Mouse (Mus musculus) E14TG2a.4 (cell line): ENCODE results near the gene Fam213b.
A peak's percentile ranks its signal among the peaks of the same experiment; 100 is the strongest.

Experiments
- H3K27me3 ChIP-seq: 2 replicates; pipeline ENCODE4 v1.6.1; 2014; ENCODE audit warnings: low read length, control low read depth; ENCODE audit not compliant: insufficient read depth
- H3K36me3 ChIP-seq: 2 replicates; pipeline ENCODE4 v1.6.1; 2014; ENCODE audit warnings: low read length, control low read depth; ENCODE audit not compliant: insufficient read depth
- H3K4me1 ChIP-seq: replicated peaks from 2 replicates; pipeline ENCODE4 v1.6.1; 2014; ENCODE audit warnings: low read depth, low read length, control low read depth
- H3K4me3 ChIP-seq: replicated peaks from 2 replicates; pipeline ENCODE4 v1.5.1; 2014; ENCODE audit warnings: mild to moderate bottlenecking, low read length
- H3K9me3 ChIP-seq: 2 replicates; pipeline ENCODE4 v1.6.1; 2014; ENCODE audit warnings: low read length, control low read depth
- CTCF ChIP-seq: conservative IDR thresholded peaks from 2 replicates; pipeline ENCODE4 v1.5.1; 2014; ENCODE audit warnings: low read length
- NANOG ChIP-seq: IDR thresholded peaks from 2 replicates; pipeline ENCODE4 v1.6.1; 2014; ENCODE audit warnings: borderline replicate concordance, low read length, mixed read lengths
- POU5F1 ChIP-seq: IDR thresholded peaks from 2 replicates; pipeline ENCODE4 v1.6.1; 2014; ENCODE audit warnings: low read length, borderline replicate concordance

Fam213b gene

DNA sequence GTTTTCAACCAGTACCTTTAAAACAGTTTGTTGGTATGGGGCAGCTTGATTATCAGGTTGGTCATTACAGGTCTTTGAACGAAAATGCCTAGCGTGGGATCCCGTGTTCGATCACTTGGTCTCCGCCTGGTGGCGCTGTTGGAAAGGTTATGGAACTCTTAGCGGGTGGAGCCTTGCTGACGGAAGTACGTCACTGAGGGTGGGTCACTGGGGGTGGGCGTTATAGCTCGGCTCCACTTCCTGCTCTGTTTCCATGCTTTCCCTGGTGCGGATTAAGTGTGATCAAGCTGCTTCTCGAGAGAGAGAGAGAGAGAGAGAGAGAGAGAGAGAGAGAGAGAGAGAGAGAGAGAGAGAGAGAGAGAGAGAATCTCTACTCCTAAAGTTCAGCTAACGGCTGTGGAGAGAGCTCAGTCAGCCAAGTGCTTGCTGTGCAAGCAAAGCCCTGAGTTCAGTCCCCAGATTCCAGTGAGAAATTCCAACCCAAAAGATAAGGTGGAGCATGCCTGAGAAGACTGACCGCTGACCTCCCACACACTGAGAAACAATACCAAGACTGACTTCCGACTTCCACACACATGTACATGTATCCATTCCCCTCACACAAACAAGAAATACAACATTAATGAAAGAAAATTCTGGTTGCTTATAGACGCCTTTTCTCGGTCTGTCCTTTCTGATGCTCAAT lies 20.9 kb downstream of the Fam213b start:
- TF ChIP-seq NANOG (no peak), CTCF (0 out of 2 replicates have a peak, but pooled peaks have one; percentile 12)
- peaks cover 5% of the 10 kb centered on the region; the same call in 1 of the 2 replicates for H3K27me3 ChIP-seq
- H3K36me3 ChIP-seq, result no peaks in the 10 kb centered on the region
- peaks cover 15% of the 10 kb centered on the region for H3K4me1 ChIP-seq
- no peak overlapping the region for H3K4me3 ChIP-seq
- H3K9me3 ChIP-seq, result no peaks in the 10 kb centered on the region

DNA sequence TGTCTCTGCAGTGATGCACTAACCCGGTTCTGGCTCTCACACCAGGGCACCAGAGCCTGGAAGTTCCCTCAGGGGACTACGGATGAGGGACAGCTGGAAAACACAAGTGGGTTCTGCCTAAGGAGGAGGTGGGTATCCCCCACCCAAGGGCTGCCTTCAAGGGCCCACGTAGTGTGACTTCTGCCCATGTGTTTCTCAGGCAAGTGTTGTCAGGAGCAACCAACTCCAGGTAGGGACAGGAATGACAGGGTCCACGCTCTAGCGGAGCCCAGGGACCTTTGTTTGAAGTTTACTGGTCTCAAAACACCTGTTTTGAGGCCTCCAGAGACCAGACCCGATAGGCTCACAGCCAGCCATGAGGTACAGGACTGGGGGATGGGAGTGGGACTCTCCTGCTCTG lies 25.7 kb downstream of the Fam213b start:
- TF ChIP-seq POU5F1 (no peak), NANOG (no peak), CTCF (no peak)
- Histone ChIP-seq H3K4me1 (peaks cover 17% of the 10 kb centered on the region), H3K27me3 (peaks cover 19% of the 10 kb centered on the region), H3K36me3 (no peaks in the 10 kb centered on the region), H3K9me3 (no peaks in the 10 kb centered on the region), H3K4me3 (no peak overlapping the region)

DNA sequence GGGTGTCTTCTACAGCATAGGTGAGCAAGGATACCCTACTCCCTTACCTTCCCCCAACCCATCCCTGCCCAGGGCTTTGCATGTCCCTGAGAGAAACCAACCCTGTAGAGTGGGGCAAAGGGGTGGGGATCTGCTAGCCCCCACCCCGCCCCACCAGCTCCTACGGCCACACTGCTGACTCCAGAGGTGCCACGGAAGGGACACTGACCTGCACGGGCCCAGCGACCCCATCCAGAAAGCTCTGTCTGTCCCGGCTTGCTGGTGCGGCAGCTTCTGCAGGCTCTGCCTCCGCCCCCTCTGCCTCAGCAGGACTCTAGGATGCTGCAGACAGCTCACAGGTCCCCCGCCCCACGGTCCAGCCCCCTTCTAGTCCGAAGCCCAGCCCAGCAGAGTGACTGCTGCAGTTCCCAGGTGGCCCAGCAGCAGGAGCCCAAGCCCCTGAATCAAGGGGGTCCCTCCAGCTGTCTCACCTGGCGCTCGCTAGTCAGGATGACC lies 27.1 kb downstream of the Fam213b start:
- peak; percentile 54 for TF ChIP-seq CTCF
- no peak for TF ChIP-seq POU5F1
- H3K36me3 ChIP-seq, result no peaks in the 10 kb centered on the region
- peaks cover 24% of the 10 kb centered on the region for H3K27me3 ChIP-seq
- H3K4me1 ChIP-seq, result peaks cover 17% of the 10 kb centered on the region
- H3K9me3 ChIP-seq, result no peaks in the 10 kb centered on the region
- peak overlapping the region; percentile 57 for H3K4me3 ChIP-seq

DNA sequence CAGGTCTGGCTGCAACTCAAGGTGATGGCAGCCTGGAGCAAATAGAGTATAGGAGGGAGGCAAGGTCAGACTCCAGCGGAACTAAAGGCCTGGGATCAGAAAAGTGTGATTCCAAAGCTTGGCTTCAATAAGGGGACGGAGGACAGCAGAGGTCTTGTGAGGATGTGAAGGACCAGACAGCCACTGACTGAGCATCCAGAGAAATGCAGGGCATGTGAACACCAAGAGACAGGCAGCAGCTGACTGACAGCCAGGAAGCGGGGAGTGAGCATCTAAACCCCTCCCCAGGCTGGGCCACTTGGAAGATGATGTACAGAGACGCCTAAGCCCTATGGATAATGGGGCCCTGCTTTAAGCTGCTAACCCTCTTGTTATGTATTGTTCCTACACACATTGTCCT lies 28.2 kb downstream of the Fam213b start:
- Histone ChIP-seq H3K4me3 (no peak overlapping the region), H3K4me1 (peaks cover 17% of the 10 kb centered on the region), H3K9me3 (no peaks in the 10 kb centered on the region), H3K36me3 (no peaks in the 10 kb centered on the region), H3K27me3 (peaks cover 24% of the 10 kb centered on the region)
- TF ChIP-seq CTCF, result no peak
- no peak for TF ChIP-seq NANOG
- no peak for TF ChIP-seq POU5F1

DNA sequence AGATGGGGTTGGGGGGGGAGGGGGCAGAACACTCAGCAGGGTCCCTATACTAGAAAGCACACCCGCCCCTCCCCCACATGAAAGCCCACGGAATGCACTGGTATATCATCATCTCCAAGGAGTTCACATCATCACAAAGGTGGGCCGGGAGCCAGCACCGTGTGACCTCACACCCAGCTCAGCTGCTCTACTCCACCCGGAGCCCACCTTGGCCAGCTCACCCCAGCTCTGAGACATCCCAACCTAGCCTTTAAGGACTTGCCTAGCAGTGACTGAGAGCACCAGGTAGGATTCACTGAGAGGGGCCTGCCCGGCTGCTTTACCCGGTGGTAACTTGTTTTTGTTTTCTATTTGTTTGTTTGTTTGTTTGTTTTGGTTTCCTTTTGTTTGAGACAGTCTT lies 29.5 kb downstream of the Fam213b start, which contains the start of gene Mmel1:
Mmel1 (plus strand) TSS at position 146 of the 400 bp plus-strand sequence.
- TF ChIP-seq CTCF, result no peak
- no peak for TF ChIP-seq NANOG
- no peak for TF ChIP-seq POU5F1
- Histone ChIP-seq H3K36me3 (no peaks in the 10 kb centered on the region), H3K9me3 (no peaks in the 10 kb centered on the region), H3K27me3 (peaks cover 24% of the 10 kb centered on the region), H3K4me1 (peaks cover 28% of the 10 kb centered on the region), H3K4me3 (no peak within 1 kb of the TSS)

DNA sequence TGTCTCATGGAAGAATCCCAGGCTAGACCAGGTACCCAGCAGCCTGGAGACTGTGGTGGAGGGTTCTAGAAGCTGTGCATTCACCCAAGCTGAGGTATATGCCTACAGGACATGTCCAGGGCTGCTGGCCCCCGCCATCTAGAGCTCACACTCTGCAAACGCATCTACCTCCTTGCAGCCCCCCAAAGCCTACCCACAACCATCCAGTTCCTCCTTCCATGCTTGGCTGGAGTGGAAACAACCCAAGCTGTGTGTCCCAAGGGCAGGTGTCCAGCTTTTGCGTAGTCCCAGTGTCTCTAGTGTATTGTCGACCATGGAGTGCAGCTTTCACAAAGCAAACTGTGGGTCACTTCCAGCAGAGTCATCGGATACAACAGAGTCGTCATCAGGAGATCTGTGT lies 31.7 kb downstream of the Fam213b start:
- Histone ChIP-seq H3K4me3 (no peak overlapping the region), H3K9me3 (no peaks in the 10 kb centered on the region), H3K36me3 (no peaks in the 10 kb centered on the region), H3K27me3 (peaks cover 24% of the 10 kb centered on the region), H3K4me1 (peaks cover 34% of the 10 kb centered on the region)
- TF ChIP-seq POU5F1, result no peak
- TF ChIP-seq CTCF, result no peak
- TF ChIP-seq NANOG, result no peak

DNA sequence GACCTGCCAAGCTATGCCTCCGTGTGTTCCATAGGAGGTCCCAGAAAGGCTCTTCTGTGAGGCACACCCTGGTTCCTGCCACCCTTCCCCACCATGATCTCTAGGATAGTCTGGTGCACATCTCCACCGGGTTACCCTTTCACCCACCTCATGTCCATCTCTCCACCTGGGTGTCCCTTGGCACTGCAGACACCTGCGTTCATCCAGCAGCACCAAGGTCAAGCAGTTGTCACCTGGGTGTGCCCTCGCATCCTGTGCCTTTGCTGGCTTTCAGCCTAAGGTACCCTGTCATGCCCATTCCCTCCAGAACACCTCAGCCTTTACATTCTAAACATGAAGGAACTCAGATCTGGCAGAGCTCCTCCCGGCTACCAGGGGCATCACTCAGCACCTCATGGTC lies 32.5 kb downstream of the Fam213b start:
- no peaks in the 10 kb centered on the region for H3K9me3 ChIP-seq
- no peak for TF ChIP-seq POU5F1
- no peak for TF ChIP-seq CTCF
- no peak for TF ChIP-seq NANOG
- H3K36me3 ChIP-seq, result no peaks in the 10 kb centered on the region
- peaks cover 20% of the 10 kb centered on the region for H3K27me3 ChIP-seq
- peaks cover 29% of the 10 kb centered on the region for H3K4me1 ChIP-seq
- H3K4me3 ChIP-seq, result no peak overlapping the region

DNA sequence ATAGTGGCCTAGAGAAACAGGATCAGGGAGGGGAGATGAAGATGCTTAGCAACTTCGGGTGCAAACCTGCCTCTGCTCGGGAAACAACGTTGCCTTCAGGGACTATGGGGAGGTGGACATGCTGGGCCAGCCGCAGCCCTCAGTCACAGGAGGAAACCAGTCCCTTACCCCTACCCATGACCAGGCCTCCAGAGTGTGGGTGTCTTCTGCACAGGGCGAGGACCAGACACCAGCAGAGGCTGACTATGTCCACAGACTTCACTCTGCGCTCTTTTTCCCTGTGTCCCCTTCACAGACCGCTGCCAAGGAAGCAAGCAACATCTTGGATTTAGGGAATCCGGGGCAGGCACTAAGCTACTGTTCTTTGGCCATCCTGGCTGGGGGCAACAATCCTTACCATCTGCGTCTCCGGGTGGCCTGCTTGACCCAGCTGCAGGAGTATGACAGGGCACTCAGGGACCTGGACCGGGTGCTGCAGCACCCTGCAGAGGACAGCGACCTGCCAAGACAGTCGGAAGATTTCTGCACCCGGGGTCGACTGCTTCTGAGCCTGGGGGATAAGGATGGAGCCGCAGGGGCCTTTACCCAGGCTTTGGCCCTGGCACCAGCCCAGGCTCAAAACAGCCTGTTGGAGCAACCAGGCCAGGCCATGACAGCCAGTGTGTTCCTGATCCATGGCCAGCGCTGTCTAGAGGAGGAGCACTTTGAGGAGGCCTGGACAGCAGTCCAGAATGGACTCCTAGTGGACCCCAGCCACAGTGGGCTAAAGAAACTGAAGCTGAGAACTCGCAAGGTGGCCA lies 33.8 kb downstream of the Fam213b start:
- TF ChIP-seq NANOG (no peak), CTCF (no peak), POU5F1 (no peak)

More for the DNA sequence above, 33.8 kb downstream of the Fam213b start:
- Histone ChIP-seq H3K4me3 (peak overlapping the region; percentile 71), H3K9me3 (no peaks in the 10 kb centered on the region), H3K27me3 (peaks cover 12% of the 10 kb centered on the region), H3K36me3 (no peaks in the 10 kb centered on the region), H3K4me1 (peaks cover 34% of the 10 kb centered on the region)
